Mouse (Mus musculus): Measurements from ENCODE around the gene Polr1b. TPM values are rescaled to one million over a fixed set of nuclear protein-coding genes. Genes with fewer than 3 reads are reported as not detected.
A peak's percentile ranks its signal among the peaks of the same experiment; 100 is the strongest.

Gene Polr1b
- total and polyA plus RNA-seq, 2 experiments, result 7.7 to 15.7 TPM

DNA sequence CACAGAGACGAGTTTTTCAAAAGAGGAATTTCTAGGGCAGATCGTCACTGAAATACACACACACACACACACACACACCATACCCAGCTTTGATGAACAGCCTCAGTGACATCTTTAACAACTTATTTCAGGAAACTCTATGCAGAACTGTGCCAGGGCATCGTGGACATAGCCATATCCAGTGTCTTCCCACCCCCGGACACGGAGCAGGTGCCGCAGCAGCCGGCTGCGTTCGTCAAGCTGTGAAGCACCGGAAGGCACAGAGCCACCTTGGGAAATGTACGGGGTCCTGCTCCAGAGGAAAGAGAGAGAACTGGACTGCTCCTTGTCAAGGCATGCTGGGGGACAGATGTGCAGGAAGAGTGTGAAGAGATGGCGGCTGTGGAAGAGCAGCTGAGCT lies 8.0 kb upstream of the Polr1b start:
- no peak for DNase-seq (ENCODE audit: extremely low read depth, low read depth, low spot score)
- H3K36me3 ChIP-seq (ENCODE audit: control insufficient read depth, insufficient read depth, low read length), result no peaks in the 10 kb centered on the region
- H3K4me3 ChIP-seq (ENCODE audit: insufficient read depth, low read depth, low read length), result no peak overlapping the region
- H3K4me1 ChIP-seq (ENCODE audit: control insufficient read depth, insufficient read depth, low read length), result peaks cover 4% of the 10 kb centered on the region
- H3K27ac ChIP-seq (replicated peaks; ENCODE audit: insufficient read depth, low read depth, low read length), result no peak overlapping the region
- 93% methylated on average over 12 of the region's 12 CpGs for WGBS
- no peak for TF ChIP-seq CTCF (IDR thresholded peaks at IDR 0.05; ENCODE audit: low read depth, low read length)
- TF ChIP-seq POLR2A (IDR thresholded peaks at IDR 0.05; ENCODE audit: extremely low read depth, insufficient read depth, low read length), result no peak
- no peaks in the 10 kb centered on the region for H3K79me2 ChIP-seq (ENCODE audit: control insufficient read depth, insufficient read depth, low read length)
- no peaks in the 10 kb centered on the region for H3K27me3 ChIP-seq (ENCODE audit: control insufficient read depth, insufficient read depth, low read length)
- no peak overlapping the region for H3K9ac ChIP-seq (ENCODE audit: low read depth, low read length)

DNA sequence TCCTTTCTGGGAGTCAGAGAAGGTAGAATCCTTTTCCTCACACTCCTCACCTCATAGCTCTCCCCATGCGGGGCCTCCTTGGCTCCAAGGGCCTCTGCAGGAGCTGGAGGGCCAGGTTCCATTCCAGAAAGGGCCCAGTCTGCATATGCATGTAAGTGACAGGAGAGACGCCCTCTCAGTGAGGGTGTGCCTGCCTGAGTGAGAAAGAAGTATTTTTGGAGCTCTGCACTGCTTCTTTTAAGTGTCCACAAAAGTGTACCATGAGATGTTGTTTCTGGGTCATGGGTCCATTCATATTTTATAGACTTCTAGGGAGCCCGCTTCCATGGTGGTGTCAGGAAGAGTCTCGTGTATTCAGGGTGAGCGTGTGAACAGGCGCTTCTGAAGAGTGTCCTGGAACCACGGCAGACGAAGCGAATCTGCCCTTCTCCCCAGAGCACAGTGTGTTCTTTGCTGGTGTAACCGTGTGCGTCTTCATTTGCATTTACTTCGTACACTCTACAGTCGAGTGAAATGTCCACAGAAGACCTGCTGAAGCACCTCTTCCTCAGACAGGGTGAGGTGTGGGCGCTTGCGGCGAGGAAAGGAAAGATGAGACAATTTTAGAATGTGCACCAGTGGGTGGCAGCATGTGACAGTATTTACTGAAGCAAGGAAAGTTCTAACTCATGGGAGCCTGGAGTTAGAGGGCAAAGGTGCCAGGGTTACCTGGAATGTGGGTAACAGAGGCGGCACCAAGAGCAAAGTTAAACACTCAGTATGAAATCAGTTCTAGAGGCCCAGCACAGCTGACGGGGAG lies 6.7 kb upstream of the Polr1b start:
- H3K4me3 ChIP-seq (ENCODE audit: insufficient read depth, low read depth, low read length), result no peak overlapping the region
- WGBS, result 61% methylated on average over 18 of the region's 18 CpGs
- no peak overlapping the region for H3K9ac ChIP-seq (ENCODE audit: low read depth, low read length)

GRCm38 (mm10) chr2:129112924-129113323 lies 12.1 kb downstream of the Polr1b start:
- 92% methylated on average over 5 of the region's 5 CpGs for WGBS
- H3K9ac ChIP-seq (ENCODE audit: low read depth, low read length), result no peak overlapping the region
- TF ChIP-seq POLR2A (IDR thresholded peaks at IDR 0.05; ENCODE audit: extremely low read depth, insufficient read depth, low read length) (no peak), CTCF (IDR thresholded peaks at IDR 0.05; ENCODE audit: low read depth, low read length) (no peak)

More for the DNA sequence above, 6.7 kb upstream of the Polr1b start:
- H3K4me1 ChIP-seq (ENCODE audit: control insufficient read depth, insufficient read depth, low read length), result peaks cover 4% of the 10 kb centered on the region
- peak; percentile 36; the same call in 1 of the 2 replicates for TF ChIP-seq CTCF (IDR thresholded peaks at IDR 0.05; ENCODE audit: low read depth, low read length)
- no peak for TF ChIP-seq POLR2A (IDR thresholded peaks at IDR 0.05; ENCODE audit: extremely low read depth, insufficient read depth, low read length)
- peak; percentile 85 for DNase-seq (ENCODE audit: extremely low read depth, low read depth, low spot score)
- H3K27me3 ChIP-seq (ENCODE audit: control insufficient read depth, insufficient read depth, low read length), result no peaks in the 10 kb centered on the region
- H3K27ac ChIP-seq (replicated peaks; ENCODE audit: insufficient read depth, low read depth, low read length), result peak overlapping the region; percentile 55
- H3K79me2 ChIP-seq (ENCODE audit: control insufficient read depth, insufficient read depth, low read length), result no peaks in the 10 kb centered on the region
- no peaks in the 10 kb centered on the region for H3K36me3 ChIP-seq (ENCODE audit: control insufficient read depth, insufficient read depth, low read length)

DNA sequence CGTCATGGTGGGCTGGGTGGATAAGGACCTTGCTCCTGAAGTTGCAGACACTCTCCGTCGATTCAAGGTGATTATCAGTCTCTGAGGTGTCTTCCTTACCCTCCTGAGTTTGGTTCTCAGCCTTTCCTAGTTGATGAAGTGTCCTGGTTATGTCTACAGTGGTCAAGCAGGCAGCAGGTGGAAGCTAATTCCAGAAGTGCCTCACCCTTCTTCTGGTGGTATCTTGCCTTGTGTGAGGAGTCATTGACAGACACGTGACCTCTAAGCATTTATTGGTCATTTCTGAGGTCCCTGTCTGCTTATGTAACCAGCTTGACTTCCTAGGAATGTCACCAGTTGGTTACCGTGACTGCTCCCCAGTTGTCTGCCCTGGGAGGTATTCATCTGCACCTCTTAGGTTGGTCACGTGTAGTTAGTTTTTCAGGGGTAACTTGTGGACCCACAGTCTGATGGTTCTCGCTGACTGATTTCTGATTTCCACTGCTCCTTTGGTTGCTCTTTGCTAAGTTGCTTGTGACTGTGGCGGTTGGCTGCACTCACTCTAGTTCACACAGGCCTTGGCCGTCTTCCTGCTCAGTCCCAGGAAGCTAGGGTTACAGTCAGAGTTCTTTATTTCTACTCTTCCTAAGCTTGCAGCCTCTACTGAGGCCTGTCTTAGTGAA lies 15.0 kb downstream of the Polr1b start:
- no peaks in the 10 kb centered on the region for H3K27me3 ChIP-seq (ENCODE audit: control insufficient read depth, insufficient read depth, low read length)
- H3K36me3 ChIP-seq (ENCODE audit: control insufficient read depth, insufficient read depth, low read length), result peaks cover 72% of the 10 kb centered on the region
- no peak overlapping the region for H3K27ac ChIP-seq (replicated peaks; ENCODE audit: insufficient read depth, low read depth, low read length)
- TF ChIP-seq CTCF (IDR thresholded peaks at IDR 0.05; ENCODE audit: low read depth, low read length) (no peak), POLR2A (IDR thresholded peaks at IDR 0.05; ENCODE audit: extremely low read depth, insufficient read depth, low read length) (no peak)
- H3K4me1 ChIP-seq (ENCODE audit: control insufficient read depth, insufficient read depth, low read length), result no peaks in the 10 kb centered on the region
- H3K9ac ChIP-seq (ENCODE audit: low read depth, low read length), result no peak overlapping the region
- WGBS, result 96% methylated on average over 9 of the region's 9 CpGs
- no peaks in the 10 kb centered on the region for H3K79me2 ChIP-seq (ENCODE audit: control insufficient read depth, insufficient read depth, low read length)
- H3K4me3 ChIP-seq (ENCODE audit: insufficient read depth, low read depth, low read length), result no peak overlapping the region
- no peak for DNase-seq (ENCODE audit: extremely low read depth, low read depth, low spot score)

More at GRCm38 (mm10) chr2:129112924-129113323, 12.1 kb downstream of the Polr1b start:
- H3K4me3 ChIP-seq (ENCODE audit: insufficient read depth, low read depth, low read length), result no peak overlapping the region
- no peak overlapping the region for H3K27ac ChIP-seq (replicated peaks; ENCODE audit: insufficient read depth, low read depth, low read length)
- H3K36me3 ChIP-seq (ENCODE audit: control insufficient read depth, insufficient read depth, low read length), result peaks cover 65% of the 10 kb centered on the region
- no peaks in the 10 kb centered on the region for H3K79me2 ChIP-seq (ENCODE audit: control insufficient read depth, insufficient read depth, low read length)
- H3K27me3 ChIP-seq (ENCODE audit: control insufficient read depth, insufficient read depth, low read length), result no peaks in the 10 kb centered on the region
- no peaks in the 10 kb centered on the region for H3K4me1 ChIP-seq (ENCODE audit: control insufficient read depth, insufficient read depth, low read length)
- DNase-seq (ENCODE audit: extremely low read depth, low read depth, low spot score), result no peak

DNA sequence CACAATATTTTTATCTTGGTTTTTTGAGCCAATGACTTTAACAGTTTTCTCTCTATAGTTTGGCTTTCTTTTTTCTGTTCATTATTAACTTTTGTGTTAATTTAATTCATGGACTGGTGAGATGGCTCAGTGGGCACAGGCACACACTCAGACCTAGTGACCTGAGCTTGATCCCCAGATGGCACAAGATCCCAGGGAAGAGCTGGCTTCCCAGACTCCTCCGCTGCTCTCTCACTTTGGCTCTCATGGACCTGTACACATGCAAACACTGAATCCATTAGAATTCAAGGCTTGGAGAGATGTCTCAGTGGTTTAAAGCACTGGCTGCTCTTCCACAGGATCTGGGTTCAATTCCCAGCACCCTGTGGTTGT lies 15.6 kb downstream of the Polr1b start:
- 100% methylated on average over 1 of the region's 1 CpGs for WGBS
- H3K4me1 ChIP-seq (ENCODE audit: control insufficient read depth, insufficient read depth, low read length), result no peaks in the 10 kb centered on the region
- H3K27ac ChIP-seq (replicated peaks; ENCODE audit: insufficient read depth, low read depth, low read length), result no peak overlapping the region
- TF ChIP-seq CTCF (IDR thresholded peaks at IDR 0.05; ENCODE audit: low read depth, low read length) (no peak), POLR2A (IDR thresholded peaks at IDR 0.05; ENCODE audit: extremely low read depth, insufficient read depth, low read length) (no peak)
- no peak overlapping the region for H3K9ac ChIP-seq (ENCODE audit: low read depth, low read length)
- peaks cover 72% of the 10 kb centered on the region for H3K36me3 ChIP-seq (ENCODE audit: control insufficient read depth, insufficient read depth, low read length)
- DNase-seq (ENCODE audit: extremely low read depth, low read depth, low spot score), result no peak
- no peaks in the 10 kb centered on the region for H3K79me2 ChIP-seq (ENCODE audit: control insufficient read depth, insufficient read depth, low read length)
- H3K27me3 ChIP-seq (ENCODE audit: control insufficient read depth, insufficient read depth, low read length), result no peaks in the 10 kb centered on the region
- H3K4me3 ChIP-seq (ENCODE audit: insufficient read depth, low read depth, low read length), result no peak overlapping the region

DNA sequence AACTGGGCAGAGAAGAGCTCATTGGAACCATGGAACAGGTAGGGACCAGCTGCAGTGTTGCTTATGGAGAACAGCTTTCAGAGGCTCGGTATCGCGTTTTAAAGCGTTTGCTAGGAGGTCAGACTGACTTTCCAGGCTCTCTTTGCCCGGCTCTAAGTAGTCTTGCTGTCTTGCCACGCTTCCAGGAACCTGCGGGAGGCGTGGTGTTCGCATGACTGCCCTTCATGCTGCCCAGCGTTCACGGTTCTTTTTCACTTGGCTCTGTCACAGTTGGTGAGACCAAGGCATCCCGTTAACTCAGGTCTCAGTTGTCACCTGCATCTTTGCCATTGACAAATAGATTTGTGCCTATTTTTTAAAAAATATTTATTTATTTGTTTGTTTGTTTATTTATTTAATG lies 17.3 kb downstream of the Polr1b start:
- TF ChIP-seq CTCF (IDR thresholded peaks at IDR 0.05; ENCODE audit: low read depth, low read length), result no peak
- TF ChIP-seq POLR2A (IDR thresholded peaks at IDR 0.05; ENCODE audit: extremely low read depth, insufficient read depth, low read length), result no peak
- 98% methylated on average over 12 of the region's 12 CpGs for WGBS
- no peak overlapping the region for H3K27ac ChIP-seq (replicated peaks; ENCODE audit: insufficient read depth, low read depth, low read length)
- peaks cover 67% of the 10 kb centered on the region for H3K36me3 ChIP-seq (ENCODE audit: control insufficient read depth, insufficient read depth, low read length)
- H3K27me3 ChIP-seq (ENCODE audit: control insufficient read depth, insufficient read depth, low read length), result no peaks in the 10 kb centered on the region
- DNase-seq (ENCODE audit: extremely low read depth, low read depth, low spot score), result no peak
- no peak overlapping the region for H3K9ac ChIP-seq (ENCODE audit: low read depth, low read length)
- H3K4me1 ChIP-seq (ENCODE audit: control insufficient read depth, insufficient read depth, low read length), result no peaks in the 10 kb centered on the region
- H3K79me2 ChIP-seq (ENCODE audit: control insufficient read depth, insufficient read depth, low read length), result no peaks in the 10 kb centered on the region
- H3K4me3 ChIP-seq (ENCODE audit: insufficient read depth, low read depth, low read length), result no peak overlapping the region
